Mouse (Mus musculus): Measurements from ENCODE around the gene Cdkn2d. TPM values are rescaled to one million over a fixed set of nuclear protein-coding genes. Genes with fewer than 3 reads are reported as not detected.
A peak's percentile ranks its signal among the peaks of the same experiment; 100 is the strongest.
"Not testable (repeated sequence)": the region's sequence is repeated elsewhere in the genome, so short reads cannot be mapped to it uniquely, and the experiment has no call there.

Cdkn2d gene
- polyA plus RNA-seq, 1 experiment from 2014 or later: 81.3 TPM

- peaks cover 22% of the 10 kb centered on the region for H3K4me1 ChIP-seq (replicated peaks)
- no peak overlapping the region for H3K4me2 ChIP-seq (replicated peaks)
- peaks cover 7% of the 10 kb centered on the region; the same call in 1 of the 2 replicates for H3K36me3 ChIP-seq
- no peak overlapping the region for H3K27ac ChIP-seq
- no peak overlapping the region for H3K4me3 ChIP-seq (replicated peaks)
- no peak for ATAC-seq
- 84% methylated on average over 3 of the region's 3 CpGs for WGBS
- H3K9ac ChIP-seq (replicated peaks): no peak overlapping the region
- no peaks in the 10 kb centered on the region for H3K9me3 ChIP-seq
- no peaks in the 10 kb centered on the region for H3K27me3 ChIP-seq
These were observed 36.8 kb upstream of the Cdkn2d start for GRCm38 (mm10) chr9:21328041-21328440.

- Histone ChIP-seq H3K4me1 (replicated peaks) (peaks cover 18% of the 10 kb centered on the region), H3K27me3 (no peaks in the 10 kb centered on the region), H3K4me3 (replicated peaks) (no peak overlapping the region), H3K36me3 (peaks cover 7% of the 10 kb centered on the region; the same call in 1 of the 2 replicates), H3K9me3 (no peaks in the 10 kb centered on the region), H3K27ac (no peak overlapping the region), H3K4me2 (replicated peaks) (no peak overlapping the region), H3K9ac (replicated peaks) (no peak overlapping the region)
- no peak for ATAC-seq
- 80% methylated on average over 3 of the region's 3 CpGs for WGBS
These were observed 36.4 kb upstream of the Cdkn2d start for GRCm38 (mm10) chr9:21327569-21327968.

- no peak overlapping the region for H3K9ac ChIP-seq (replicated peaks)
- H3K4me2 ChIP-seq (replicated peaks): no peak overlapping the region
- no peak overlapping the region for H3K27ac ChIP-seq
- 0 out of 2 replicates have a peak, but pooled peaks cover 3% of the 10 kb centered on the region for H3K36me3 ChIP-seq
- H3K4me3 ChIP-seq (replicated peaks): no peak overlapping the region
- ATAC-seq: no peak
- H3K9me3 ChIP-seq: no peaks in the 10 kb centered on the region
- H3K4me1 ChIP-seq (replicated peaks): peaks cover 24% of the 10 kb centered on the region
- 95% methylated on average over 11 of the region's 11 CpGs for WGBS
- no peaks in the 10 kb centered on the region for H3K27me3 ChIP-seq
These were observed 33.1 kb upstream of the Cdkn2d start for GRCm38 (mm10) chr9:21324269-21324668.

GRCm38 (mm10) chr9:21322917-21323297 lies 31.7 kb upstream of the Cdkn2d start:
- H3K9ac ChIP-seq (replicated peaks); H3K27me3 ChIP-seq; H3K4me3 ChIP-seq (replicated peaks); H3K27ac ChIP-seq; H3K9me3 ChIP-seq; ATAC-seq; H3K36me3 ChIP-seq; H3K4me2 ChIP-seq (replicated peaks): not testable (repeated sequence)
- peaks cover 24% of the 10 kb centered on the region for H3K4me1 ChIP-seq (replicated peaks)
- WGBS: 93% methylated on average over 8 of the region's 8 CpGs

- Histone ChIP-seq H3K27me3 (no peaks in the 10 kb centered on the region), H3K4me2 (replicated peaks) (peak overlapping the region; percentile 93), H3K9ac (replicated peaks) (peak overlapping the region; percentile 80; the same call in 1 of the 2 replicates), H3K4me3 (replicated peaks) (peak overlapping the region; percentile 78; the same call in 1 of the 2 replicates), H3K9me3 (no peaks in the 10 kb centered on the region), H3K27ac (no peak overlapping the region), H3K36me3 (0 out of 2 replicates have a peak, but pooled peaks cover 3% of the 10 kb centered on the region), H3K4me1 (replicated peaks) (peaks cover 24% of the 10 kb centered on the region)
- no peak for ATAC-seq
- WGBS: 85% methylated on average over 19 of the region's 19 CpGs
These were observed 31.2 kb upstream of the Cdkn2d start for GRCm38 (mm10) chr9:21322211-21322916.

- Histone ChIP-seq H3K27ac (no peak overlapping the region), H3K27me3 (no peaks in the 10 kb centered on the region), H3K9me3 (no peaks in the 10 kb centered on the region), H3K4me3 (replicated peaks) (peak overlapping the region; percentile 78), H3K36me3 (0 out of 2 replicates have a peak, but pooled peaks cover 3% of the 10 kb centered on the region), H3K4me2 (replicated peaks) (peak overlapping the region; percentile 93), H3K4me1 (replicated peaks) (peaks cover 24% of the 10 kb centered on the region), H3K9ac (replicated peaks) (peak overlapping the region; percentile 80)
- 20% methylated on average over 6 of the region's 6 CpGs for WGBS
- ATAC-seq: no peak
These were observed 30.3 kb upstream of the Cdkn2d start for GRCm38 (mm10) chr9:21321513-21321835.

GRCm38 (mm10) chr9:21320619-21321512 lies 29.7 kb upstream of the Cdkn2d start, which contains the start of gene Slc44a2:
Slc44a2 (plus strand) TSS chr9:21320698.
- ATAC-seq: peak; percentile 93
- H3K36me3 ChIP-seq: 0 out of 2 replicates have a peak, but pooled peaks cover 3% of the 10 kb centered on the region
- H3K9me3 ChIP-seq: no peaks in the 10 kb centered on the region
- H3K27me3 ChIP-seq: no peaks in the 10 kb centered on the region
- H3K4me1 ChIP-seq (replicated peaks): peaks cover 24% of the 10 kb centered on the region
- peak within 1 kb of the TSS; percentile 93 for H3K4me2 ChIP-seq (replicated peaks)
- WGBS: under 1% methylated on average over 52 of the region's 52 CpGs
- peak within 1 kb of the TSS; percentile 61 for H3K27ac ChIP-seq
- peak within 1 kb of the TSS; percentile 78 for H3K4me3 ChIP-seq (replicated peaks)
- peak within 1 kb of the TSS; percentile 80 for H3K9ac ChIP-seq (replicated peaks)

GRCm38 (mm10) chr9:21320280-21320618 lies 29.0 kb upstream of the Cdkn2d start:
- WGBS: 25% methylated on average over 4 of the region's 4 CpGs
- H3K9ac ChIP-seq (replicated peaks): peak overlapping the region; percentile 80
- peak; percentile 72 for ATAC-seq

GRCm38 (mm10) chr9:21319503-21319902 lies 28.3 kb upstream of the Cdkn2d start:
- Histone ChIP-seq H3K9ac (replicated peaks) (no peak overlapping the region), H3K36me3 (0 out of 2 replicates have a peak, but pooled peaks cover under 1% of the 10 kb centered on the region), H3K4me3 (replicated peaks) (no peak overlapping the region), H3K27me3 (no peaks in the 10 kb centered on the region), H3K27ac (no peak overlapping the region), H3K9me3 (no peaks in the 10 kb centered on the region), H3K4me2 (replicated peaks) (no peak overlapping the region), H3K4me1 (replicated peaks) (peaks cover 24% of the 10 kb centered on the region)
- 90% methylated on average over 4 of the region's 4 CpGs for WGBS
- no peak for ATAC-seq

More at GRCm38 (mm10) chr9:21320280-21320618, 29.0 kb upstream of the Cdkn2d start:
- Histone ChIP-seq H3K4me3 (replicated peaks) (peak overlapping the region; percentile 78), H3K27ac (no peak overlapping the region), H3K36me3 (0 out of 2 replicates have a peak, but pooled peaks cover 3% of the 10 kb centered on the region), H3K4me1 (replicated peaks) (peaks cover 24% of the 10 kb centered on the region), H3K27me3 (no peaks in the 10 kb centered on the region), H3K9me3 (no peaks in the 10 kb centered on the region), H3K4me2 (replicated peaks) (peak overlapping the region; percentile 93)

- Histone ChIP-seq H3K27ac (no peak overlapping the region), H3K9me3 (no peaks in the 10 kb centered on the region), H3K4me3 (replicated peaks) (no peak overlapping the region), H3K27me3 (no peaks in the 10 kb centered on the region), H3K4me1 (replicated peaks) (peaks cover 24% of the 10 kb centered on the region), H3K36me3 (no peaks in the 10 kb centered on the region), H3K9ac (replicated peaks) (no peak overlapping the region), H3K4me2 (replicated peaks) (no peak overlapping the region)
- WGBS: 93% methylated on average over 6 of the region's 6 CpGs
- no peak for ATAC-seq
These were observed 27.6 kb upstream of the Cdkn2d start for GRCm38 (mm10) chr9:21318792-21319191.

- WGBS: 81% methylated on average over 7 of the region's 7 CpGs
- no peak for ATAC-seq
- peaks cover 10% of the 10 kb centered on the region for H3K27me3 ChIP-seq
These were observed 25.5 kb upstream of the Cdkn2d start for GRCm38 (mm10) chr9:21316696-21317095.

GRCm38 (mm10) chr9:21315421-21315820 lies 24.2 kb upstream of the Cdkn2d start:
- Histone ChIP-seq H3K4me1 (replicated peaks) (peaks cover 3% of the 10 kb centered on the region; the same call in 1 of the 2 replicates), H3K4me3 (replicated peaks) (no peak overlapping the region), H3K27ac (no peak overlapping the region), H3K36me3 (no peaks in the 10 kb centered on the region), H3K27me3 (peaks cover 18% of the 10 kb centered on the region), H3K9ac (replicated peaks) (no peak overlapping the region), H3K9me3 (no peaks in the 10 kb centered on the region), H3K4me2 (replicated peaks) (no peak overlapping the region)
- no peak for ATAC-seq
- 57% methylated on average over 5 of the region's 5 CpGs for WGBS

More at GRCm38 (mm10) chr9:21316696-21317095, 25.5 kb upstream of the Cdkn2d start:
- Histone ChIP-seq H3K27ac (no peak overlapping the region), H3K9ac (replicated peaks) (no peak overlapping the region), H3K36me3 (no peaks in the 10 kb centered on the region), H3K9me3 (no peaks in the 10 kb centered on the region), H3K4me3 (replicated peaks) (no peak overlapping the region), H3K4me2 (replicated peaks) (no peak overlapping the region), H3K4me1 (replicated peaks) (peaks cover 11% of the 10 kb centered on the region)

Data from midbrain, embryonic 13.5 days (tissue).